Mouse (Mus musculus): ENCODE data around the gene Pde4dip. TPM values are rescaled to one million over a fixed set of nuclear protein-coding genes. Genes with fewer than 3 reads are reported as not detected.

The Pde4dip gene
- polyA plus RNA-seq, 1 experiment from 2014 or later = 23.3 TPM

GRCm38 (mm10) chr3:97800657-97801056, 87.8 kb downstream of the Pde4dip start:
- 86% methylated on average over 5 of the region's 5 CpGs for WGBS
- no peak for DNase-seq (ENCODE audit: low spot score)

GRCm38 (mm10) chr3:97800004-97800403, 88.5 kb downstream of the Pde4dip start:
- Histone ChIP-seq H3K27me3 (ENCODE audit: control insufficient read depth, insufficient read depth, low read length) (no peaks in the 10 kb centered on the region), H3K36me3 (ENCODE audit: control insufficient read depth, insufficient read depth, low read length) (no peaks in the 10 kb centered on the region), H3K4me1 (ENCODE audit: control insufficient read depth, insufficient read depth, low read length) (no peaks in the 10 kb centered on the region), H3K9ac (ENCODE audit: low read length) (no peak overlapping the region), H3K4me2 (ENCODE audit: low read depth, severe bottlenecking) (no peak overlapping the region), H3K4me3 (ENCODE audit: low read depth, low read length) (no peak overlapping the region), H3K27ac (replicated peaks; ENCODE audit: low read depth, low read length) (no peak overlapping the region), H3K9me3 (ENCODE audit: control insufficient read depth, low read length) (no peaks in the 10 kb centered on the region)
- ATAC-seq (ENCODE audit: insufficient number of reproducible peaks, low FRiP score, low TSS enrichment, low read depth) (no peak), DNase-seq (ENCODE audit: low spot score) (no peak)
- WGBS = 81% methylated on average over 3 of the region's 3 CpGs

More at GRCm38 (mm10) chr3:97800657-97801056, 87.8 kb downstream of the Pde4dip start:
- H3K4me2 ChIP-seq (ENCODE audit: low read depth, severe bottlenecking) = no peak overlapping the region
- no peaks in the 10 kb centered on the region for H3K4me1 ChIP-seq (ENCODE audit: control insufficient read depth, insufficient read depth, low read length)
- H3K27ac ChIP-seq (replicated peaks; ENCODE audit: low read depth, low read length) = no peak overlapping the region
- H3K27me3 ChIP-seq (ENCODE audit: control insufficient read depth, insufficient read depth, low read length) = no peaks in the 10 kb centered on the region
- no peaks in the 10 kb centered on the region for H3K36me3 ChIP-seq (ENCODE audit: control insufficient read depth, insufficient read depth, low read length)
- no peak for ATAC-seq (ENCODE audit: insufficient number of reproducible peaks, low FRiP score, low TSS enrichment, low read depth)
- H3K4me3 ChIP-seq (ENCODE audit: low read depth, low read length) = no peak overlapping the region
- H3K9ac ChIP-seq (ENCODE audit: low read length) = no peak overlapping the region
- H3K9me3 ChIP-seq (ENCODE audit: control insufficient read depth, low read length) = no peaks in the 10 kb centered on the region

DNA sequence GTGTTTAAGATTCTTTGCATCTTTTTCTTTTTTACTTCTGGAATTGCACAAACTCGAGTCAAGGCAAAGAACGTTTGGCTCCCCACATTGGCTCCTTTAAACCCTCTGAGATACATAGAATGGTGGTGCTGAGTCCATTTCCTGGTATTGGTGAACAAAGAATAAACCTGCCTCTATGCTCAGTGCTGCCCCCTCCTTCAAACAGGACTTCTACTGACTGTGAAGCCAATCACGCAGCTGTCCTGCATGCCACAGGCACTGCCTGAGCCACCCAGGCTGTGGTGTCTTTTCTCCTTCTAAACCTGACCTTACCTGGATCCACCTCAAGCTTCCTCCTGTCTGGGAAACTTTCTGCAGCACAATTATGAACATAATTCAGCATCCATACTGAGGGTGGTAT, 89.2 kb downstream of the Pde4dip start:
- Histone ChIP-seq H3K4me2 (ENCODE audit: low read depth, severe bottlenecking) (no peak overlapping the region), H3K4me3 (ENCODE audit: low read depth, low read length) (no peak overlapping the region), H3K4me1 (ENCODE audit: control insufficient read depth, insufficient read depth, low read length) (no peaks in the 10 kb centered on the region), H3K36me3 (ENCODE audit: control insufficient read depth, insufficient read depth, low read length) (no peaks in the 10 kb centered on the region), H3K9ac (ENCODE audit: low read length) (no peak overlapping the region), H3K9me3 (ENCODE audit: control insufficient read depth, low read length) (no peaks in the 10 kb centered on the region), H3K27ac (replicated peaks; ENCODE audit: low read depth, low read length) (no peak overlapping the region), H3K27me3 (ENCODE audit: control insufficient read depth, insufficient read depth, low read length) (no peaks in the 10 kb centered on the region)
- 62% methylated on average over 3 of the region's 3 CpGs for WGBS
- DNase-seq (ENCODE audit: low spot score) (no peak), ATAC-seq (ENCODE audit: insufficient number of reproducible peaks, low FRiP score, low TSS enrichment, low read depth) (no peak)

DNA sequence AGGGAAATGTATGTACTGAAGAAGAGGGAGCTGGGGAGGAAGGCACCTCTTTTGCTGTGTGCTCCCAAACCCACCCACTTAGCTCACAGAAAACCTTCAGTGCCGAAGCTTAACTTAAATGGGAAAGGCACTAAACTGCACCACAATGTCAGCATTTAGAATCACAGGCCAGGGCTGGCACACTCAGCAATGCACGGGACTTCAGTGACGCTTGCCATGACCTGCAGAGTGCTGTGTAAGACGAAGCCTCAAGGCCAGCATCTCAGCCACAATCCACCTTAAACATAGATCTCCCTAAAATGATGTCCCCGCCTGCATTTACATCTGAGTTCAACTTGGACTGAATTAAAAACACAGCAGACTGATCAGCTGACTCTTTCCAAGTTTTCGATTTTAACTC, 91.1 kb downstream of the Pde4dip start:
- H3K9ac ChIP-seq (ENCODE audit: low read length) = no peak overlapping the region
- ATAC-seq (ENCODE audit: insufficient number of reproducible peaks, low FRiP score, low TSS enrichment, low read depth) = no peak
- H3K4me3 ChIP-seq (ENCODE audit: low read depth, low read length) = no peak overlapping the region
- H3K4me1 ChIP-seq (ENCODE audit: control insufficient read depth, insufficient read depth, low read length) = no peaks in the 10 kb centered on the region
- 70% methylated on average over 6 of the region's 6 CpGs for WGBS
- no peaks in the 10 kb centered on the region for H3K27me3 ChIP-seq (ENCODE audit: control insufficient read depth, insufficient read depth, low read length)
- H3K9me3 ChIP-seq (ENCODE audit: control insufficient read depth, low read length) = no peaks in the 10 kb centered on the region
- no peak overlapping the region for H3K27ac ChIP-seq (replicated peaks; ENCODE audit: low read depth, low read length)
- no peak overlapping the region for H3K4me2 ChIP-seq (ENCODE audit: low read depth, severe bottlenecking)
- DNase-seq (ENCODE audit: low spot score) = no peak
- no peaks in the 10 kb centered on the region for H3K36me3 ChIP-seq (ENCODE audit: control insufficient read depth, insufficient read depth, low read length)

DNA sequence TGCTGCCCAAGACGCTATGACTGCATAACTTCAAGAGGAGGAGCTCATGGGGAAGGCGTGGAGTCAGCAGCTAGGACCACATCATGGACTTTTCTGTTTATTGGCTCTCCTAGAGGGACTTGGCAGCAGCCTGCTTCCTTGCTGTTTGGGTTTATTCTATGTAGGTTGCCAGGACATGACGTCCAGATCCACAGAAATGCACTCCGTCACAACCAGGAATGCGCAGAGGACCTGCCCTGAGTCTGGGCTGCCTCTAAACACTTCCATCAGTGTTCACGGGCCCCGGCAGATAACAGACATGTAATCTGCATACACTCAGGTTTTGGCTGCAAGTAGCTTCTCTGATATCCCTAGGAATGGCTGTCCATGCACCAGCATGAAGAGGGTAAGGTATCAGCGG, 94.5 kb downstream of the Pde4dip start:
- Histone ChIP-seq H3K36me3 (ENCODE audit: control insufficient read depth, insufficient read depth, low read length) (no peaks in the 10 kb centered on the region), H3K9ac (ENCODE audit: low read length) (no peak overlapping the region), H3K27me3 (ENCODE audit: control insufficient read depth, insufficient read depth, low read length) (no peaks in the 10 kb centered on the region), H3K4me2 (ENCODE audit: low read depth, severe bottlenecking) (no peak overlapping the region), H3K9me3 (ENCODE audit: control insufficient read depth, low read length) (no peaks in the 10 kb centered on the region), H3K4me3 (ENCODE audit: low read depth, low read length) (no peak overlapping the region), H3K27ac (replicated peaks; ENCODE audit: low read depth, low read length) (no peak overlapping the region), H3K4me1 (ENCODE audit: control insufficient read depth, insufficient read depth, low read length) (no peaks in the 10 kb centered on the region)
- no peak for DNase-seq (ENCODE audit: low spot score)
- 84% methylated on average over 8 of the region's 8 CpGs for WGBS
- no peak for ATAC-seq (ENCODE audit: insufficient number of reproducible peaks, low FRiP score, low TSS enrichment, low read depth)

DNA sequence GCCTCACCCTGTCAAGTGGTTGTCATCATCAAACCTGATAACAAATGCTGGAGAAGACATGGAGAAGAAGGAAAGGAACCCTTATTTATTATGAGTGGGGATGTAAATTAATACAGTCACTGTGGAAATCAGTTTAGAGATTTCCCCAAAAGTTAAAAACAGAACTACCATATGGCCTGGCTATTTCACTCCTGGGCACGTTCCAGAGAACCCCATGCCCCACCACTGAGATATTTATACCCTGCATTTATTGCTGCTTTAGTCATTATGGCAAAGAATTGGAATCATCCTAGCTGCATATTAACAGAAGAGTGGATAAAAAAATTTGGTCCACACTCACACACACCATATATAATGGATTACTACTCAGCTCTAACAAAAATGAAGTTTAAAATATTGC, 98.4 kb downstream of the Pde4dip start:
- no peak for ATAC-seq (ENCODE audit: insufficient number of reproducible peaks, low FRiP score, low TSS enrichment, low read depth)
- no peaks in the 10 kb centered on the region for H3K36me3 ChIP-seq (ENCODE audit: control insufficient read depth, insufficient read depth, low read length)
- no peak overlapping the region for H3K4me3 ChIP-seq (ENCODE audit: low read depth, low read length)
- no peaks in the 10 kb centered on the region for H3K4me1 ChIP-seq (ENCODE audit: control insufficient read depth, insufficient read depth, low read length)
- 70% methylated on average over 1 of the region's 1 CpGs for WGBS
- no peak overlapping the region for H3K9ac ChIP-seq (ENCODE audit: low read length)
- no peak overlapping the region for H3K27ac ChIP-seq (replicated peaks; ENCODE audit: low read depth, low read length)
- DNase-seq (ENCODE audit: low spot score) = no peak
- H3K9me3 ChIP-seq (ENCODE audit: control insufficient read depth, low read length) = no peaks in the 10 kb centered on the region
- H3K4me2 ChIP-seq (ENCODE audit: low read depth, severe bottlenecking) = no peak overlapping the region
- H3K27me3 ChIP-seq (ENCODE audit: control insufficient read depth, insufficient read depth, low read length) = no peaks in the 10 kb centered on the region

DNA sequence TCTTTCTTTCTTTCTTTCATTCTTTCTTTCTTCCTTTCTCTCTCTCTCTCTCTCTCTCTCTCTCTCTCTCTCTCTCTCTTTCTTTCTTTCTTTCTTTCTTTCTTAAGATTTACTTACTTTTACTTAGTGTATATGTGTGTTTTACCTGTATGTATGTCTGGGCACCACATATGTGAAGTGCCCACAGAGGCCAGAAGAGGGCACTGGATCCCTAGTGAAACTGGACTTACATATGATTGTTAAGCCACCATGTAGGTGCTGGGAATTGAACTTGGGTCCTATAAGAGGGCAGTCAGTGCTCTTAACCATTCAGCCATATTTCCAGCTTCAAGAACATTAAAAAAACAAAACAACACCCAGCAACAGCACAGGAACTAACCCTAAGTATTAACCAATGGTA, 99.2 kb downstream of the Pde4dip start:
- DNase-seq (ENCODE audit: low spot score) (no peak), ATAC-seq (ENCODE audit: insufficient number of reproducible peaks, low FRiP score, low TSS enrichment, low read depth) (no peak)
- Histone ChIP-seq H3K4me2 (ENCODE audit: low read depth, severe bottlenecking) (no peak overlapping the region), H3K4me3 (ENCODE audit: low read depth, low read length) (no peak overlapping the region), H3K4me1 (ENCODE audit: control insufficient read depth, insufficient read depth, low read length) (no peaks in the 10 kb centered on the region), H3K27ac (replicated peaks; ENCODE audit: low read depth, low read length) (no peak overlapping the region), H3K9me3 (ENCODE audit: control insufficient read depth, low read length) (no peaks in the 10 kb centered on the region), H3K9ac (ENCODE audit: low read length) (no peak overlapping the region), H3K36me3 (ENCODE audit: control insufficient read depth, insufficient read depth, low read length) (no peaks in the 10 kb centered on the region), H3K27me3 (ENCODE audit: control insufficient read depth, insufficient read depth, low read length) (no peaks in the 10 kb centered on the region)

DNA sequence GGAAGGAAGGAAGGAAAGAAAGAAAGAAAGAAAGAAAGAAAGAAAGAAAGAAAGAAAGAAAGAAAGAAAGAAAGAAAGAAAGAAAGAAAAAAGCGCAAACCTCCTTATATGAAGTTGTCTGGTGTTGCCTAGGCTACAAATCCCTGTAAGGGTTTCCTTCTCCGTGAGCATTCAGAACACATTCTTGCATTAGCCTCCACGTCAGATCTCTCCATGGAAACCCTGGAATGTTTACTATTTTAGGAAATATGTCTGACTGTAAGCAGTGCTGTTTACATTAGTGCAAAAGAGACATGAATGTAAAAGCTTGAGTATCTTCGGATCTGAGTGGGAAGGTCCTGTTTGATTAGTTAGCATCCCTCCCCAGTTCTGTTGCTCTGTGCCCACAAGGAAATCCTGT, 112.3 kb downstream of the Pde4dip start:
- Histone ChIP-seq H3K27me3 (ENCODE audit: control insufficient read depth, insufficient read depth, low read length) (no peaks in the 10 kb centered on the region), H3K4me3 (ENCODE audit: low read depth, low read length) (no peak overlapping the region), H3K9ac (ENCODE audit: low read length) (no peak overlapping the region), H3K9me3 (ENCODE audit: control insufficient read depth, low read length) (no peaks in the 10 kb centered on the region), H3K4me1 (ENCODE audit: control insufficient read depth, insufficient read depth, low read length) (no peaks in the 10 kb centered on the region), H3K4me2 (ENCODE audit: low read depth, severe bottlenecking) (no peak overlapping the region), H3K36me3 (ENCODE audit: control insufficient read depth, insufficient read depth, low read length) (no peaks in the 10 kb centered on the region), H3K27ac (replicated peaks; ENCODE audit: low read depth, low read length) (no peak overlapping the region)
- WGBS = 63% methylated on average over 4 of the region's 4 CpGs
- no peak for ATAC-seq (ENCODE audit: insufficient number of reproducible peaks, low FRiP score, low TSS enrichment, low read depth)
- no peak for DNase-seq (ENCODE audit: low spot score)

DNA sequence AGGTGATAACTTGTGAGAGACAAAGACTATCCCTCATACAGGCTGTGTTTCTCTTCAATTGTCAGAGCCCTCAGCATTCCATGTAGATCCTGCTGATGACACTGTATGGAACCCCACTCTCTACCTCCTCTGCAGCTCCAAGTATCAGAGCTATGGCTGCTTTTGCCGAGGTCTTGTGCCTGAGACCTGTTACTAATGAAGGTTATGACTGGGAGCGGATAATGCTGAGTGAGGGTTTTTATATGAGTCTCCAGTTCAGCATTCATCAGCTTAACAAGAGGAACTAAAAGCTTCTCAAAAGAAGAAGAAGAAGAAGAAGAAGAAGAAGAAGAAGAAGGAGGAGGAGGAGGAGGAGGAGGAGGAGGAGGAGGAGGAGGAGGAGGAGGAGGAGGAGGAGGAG, 112.8 kb downstream of the Pde4dip start:
- Histone ChIP-seq H3K9me3 (ENCODE audit: control insufficient read depth, low read length) (no peaks in the 10 kb centered on the region), H3K4me3 (ENCODE audit: low read depth, low read length) (no peak overlapping the region), H3K36me3 (ENCODE audit: control insufficient read depth, insufficient read depth, low read length) (no peaks in the 10 kb centered on the region), H3K4me1 (ENCODE audit: control insufficient read depth, insufficient read depth, low read length) (no peaks in the 10 kb centered on the region), H3K27ac (replicated peaks; ENCODE audit: low read depth, low read length) (no peak overlapping the region), H3K9ac (ENCODE audit: low read length) (no peak overlapping the region), H3K4me2 (ENCODE audit: low read depth, severe bottlenecking) (no peak overlapping the region), H3K27me3 (ENCODE audit: control insufficient read depth, insufficient read depth, low read length) (no peaks in the 10 kb centered on the region)
- 77% methylated on average over 2 of the region's 2 CpGs for WGBS
- DNase-seq (ENCODE audit: low spot score) (no peak), ATAC-seq (ENCODE audit: insufficient number of reproducible peaks, low FRiP score, low TSS enrichment, low read depth) (no peak)
